Mouse (Mus musculus) liver, adult 2 months (tissue): ENCODE measurements around the gene Olfr544.

Experiments used
- CTCF ChIP-seq: fragments of 200-500 bp; IDR thresholded peaks from 2 replicates; pipeline ENCODE4 v1.5.1; 2011; ENCODE audit warnings: low read depth, low read length, control low read depth
- POLR2A ChIP-seq: fragments of 200-500 bp; IDR thresholded peaks from 2 replicates; pipeline ENCODE4 v1.6.1; 2011; ENCODE audit warnings: low read length, control low read depth; ENCODE audit not compliant: insufficient read depth; ENCODE audit errors: extremely low read depth

DNA sequence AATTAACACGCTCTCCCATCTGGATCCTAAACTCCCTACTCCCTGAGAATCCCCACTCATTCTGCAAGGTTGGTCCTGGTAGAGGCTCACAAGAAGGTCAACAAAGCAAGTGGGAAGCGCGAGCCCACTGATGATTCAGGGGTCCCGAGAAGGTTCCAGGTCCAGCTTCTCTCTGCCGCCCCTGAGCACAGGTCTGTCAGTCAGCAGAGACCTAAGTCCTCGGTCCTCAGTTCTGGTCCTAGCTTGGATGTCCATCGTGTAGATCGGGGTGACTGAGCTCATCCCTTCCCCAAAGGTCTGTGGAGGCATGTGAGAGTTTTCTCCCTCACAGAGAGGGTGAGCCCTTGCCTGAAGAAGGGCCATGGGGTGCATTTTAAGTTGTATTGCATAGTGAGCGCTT is 20.0 kb upstream of the Olfr544 start:
- TF ChIP-seq CTCF (no peak), POLR2A (no peak)
